Mouse (Mus musculus) c-Kit-negative CD71-positive TER-119-positive erythroid progenitor cells, embryonic 14.5 days (primary cell): ENCODE results near the gene Tmem151a.

Experiments used
- DNase-seq: peaks from one replicate; pipeline ENCODE4 v3.0.0-alpha.2; 2013; ENCODE audit warnings: low read depth, low spot score

Gene Tmem151a

GRCm38 (mm10) chr19:5045531-5045930, 39.8 kb downstream of the Tmem151a start:
- DNase-seq, result no peak

GRCm38 (mm10) chr19:5041588-5041987, 43.7 kb downstream of the Tmem151a start:
- DNase-seq, result no peak

- DNase-seq, result peak; percentile 76
Observed at GRCm38 (mm10) chr19:5040862-5041523, 44.3 kb downstream of the Tmem151a start, which contains the start of gene Brms1. Gene Brms1, plus strand, starts transcription at chr19:5041354.

GRCm38 (mm10) chr19:5039301-5040114, 45.8 kb downstream of the Tmem151a start:
- DNase-seq, result no peak

- DNase-seq, result peak; percentile 55
Observed at GRCm38 (mm10) chr19:5038709-5039156, 46.6 kb downstream of the Tmem151a start, which contains the start of the genes B4gat1 and AC124502.3. Gene B4gat1, plus strand, starts transcription at chr19:5038826. Gene AC124502.3, plus strand, starts transcription at chr19:5038891.

- DNase-seq, result no peak
Observed at GRCm38 (mm10) chr19:5037678-5038571, 47.4 kb downstream of the Tmem151a start.

- DNase-seq, result no peak
Observed at GRCm38 (mm10) chr19:5036577-5036976, 48.8 kb downstream of the Tmem151a start.

- no peak for DNase-seq
Observed at GRCm38 (mm10) chr19:5032686-5033085, 52.6 kb downstream of the Tmem151a start.

- DNase-seq, result no peak
Observed at GRCm38 (mm10) chr19:5026111-5026510, 59.2 kb downstream of the Tmem151a start.

- no peak for DNase-seq
Observed at GRCm38 (mm10) chr19:5023621-5024479, 61.5 kb downstream of the Tmem151a start, which contains the start of gene Slc29a2. Gene Slc29a2, plus strand, starts transcription at chr19:5023860.

- no peak for DNase-seq
Observed at GRCm38 (mm10) chr19:5021416-5021815, 63.9 kb downstream of the Tmem151a start.
